ENCODE assay signal across 10 mouse cellular contexts in genomic region chr17:79728585-79729503, GRCm38 (mm10). TPM values are rescaled to one million over a fixed set of nuclear protein-coding genes. Genes with fewer than 3 reads are reported as not detected.
A peak's percentile ranks its signal among the peaks of the same experiment; 100 is the strongest.
DNase-seq lines count a peak whose midpoint lies in the region; ATAC-seq lines count a peak whose summit lies in the region.
"Had no signal": no experiment of that assay in that cellular context is flagged by ENCODE, and none has a peak within 500 bp of the region (broad histone marks: within the 10 kb centered on the region; RNA-seq: fewer than 3 reads in every experiment).

No protein-coding gene starts in this region.

- peaks cover 44% of the 10 kb centered on the region for H3K4me1 ChIP-seq in heart, embryonic 10.5 days
- peaks cover 5% of the 10 kb centered on the region for H3K4me1 ChIP-seq in hindbrain, embryonic 15.5 days (replicated peaks)
- no peaks in the 10 kb centered on the region for H3K4me1 ChIP-seq in liver, embryonic 11.5 days (replicated peaks; ENCODE audit: control insufficient read depth, insufficient read depth, low read length)

- no peaks in the 10 kb centered on the region for H3K36me3 ChIP-seq in heart, embryonic 10.5 days
- no peaks in the 10 kb centered on the region for H3K36me3 ChIP-seq in hindbrain, embryonic 15.5 days
- H3K36me3 ChIP-seq in liver, embryonic 11.5 days (ENCODE audit: control insufficient read depth, insufficient read depth, low read length), result no peaks in the 10 kb centered on the region

- H3K9me3 ChIP-seq in heart, embryonic 10.5 days, result no peaks in the 10 kb centered on the region
- no peaks in the 10 kb centered on the region for H3K9me3 ChIP-seq in hindbrain, embryonic 15.5 days
- H3K9me3 ChIP-seq in liver, embryonic 11.5 days (ENCODE audit: control insufficient read depth, low read length), result no peaks in the 10 kb centered on the region

- intact Hi-C loops in heart, postnatal 14 days (cut with DNase I), result no loop called here

- WGBS in heart, embryonic 10.5 days, result 25% methylated on average over 16 of the region's 16 CpGs
- 49% methylated on average over 16 of the region's 16 CpGs for WGBS in hindbrain, embryonic 15.5 days
- 42% methylated on average over 16 of the region's 16 CpGs for WGBS in liver, embryonic 11.5 days

- H3K4me3 ChIP-seq in heart, embryonic 10.5 days, result peak overlapping the region; percentile 46
- no peak overlapping the region for H3K4me3 ChIP-seq in hindbrain, embryonic 15.5 days
- no peak overlapping the region for H3K4me3 ChIP-seq in liver, embryonic 11.5 days (ENCODE audit: low read depth, low read length)

- no peak for ATAC-seq in hindbrain, embryonic 15.5 days (ENCODE audit: low FRiP score, low read depth)
- no peak for ATAC-seq in liver, embryonic 11.5 days (replicated peaks; ENCODE audit: low FRiP score)

- no peak overlapping the region for H3K9ac ChIP-seq in hindbrain, embryonic 15.5 days
- H3K9ac ChIP-seq in liver, embryonic 11.5 days (ENCODE audit: low read depth, low read length), result no peak overlapping the region

- H3K27ac ChIP-seq in heart, embryonic 10.5 days, result peak overlapping the region; percentile 49
- no peak overlapping the region for H3K27ac ChIP-seq in hindbrain, embryonic 15.5 days (replicated peaks)
- H3K27ac ChIP-seq in liver, embryonic 11.5 days (ENCODE audit: low read depth, low read length), result no peak overlapping the region

- no peaks in the 10 kb centered on the region for H3K27me3 ChIP-seq in heart, embryonic 10.5 days (ENCODE audit: insufficient read depth, poor library complexity, severe bottlenecking)
- no peaks in the 10 kb centered on the region for H3K27me3 ChIP-seq in hindbrain, embryonic 15.5 days
- peaks cover 2% of the 10 kb centered on the region; the same call in 1 of the 2 replicates for H3K27me3 ChIP-seq in liver, embryonic 11.5 days (replicated peaks; ENCODE audit: control insufficient read depth, insufficient read depth, low read length)

- H3K4me2 ChIP-seq in hindbrain, embryonic 15.5 days, result peak overlapping the region; percentile 42
- no peak overlapping the region for H3K4me2 ChIP-seq in liver, embryonic 11.5 days

- DNase-seq in heart, embryonic 10.5 days (ENCODE audit: low spot score), result no peak
- no peak for DNase-seq in heart, postnatal 14 days
- peak; percentile 63 for DNase-seq in embryo, embryonic 10.5 days (ENCODE audit: low spot score)
- DNase-seq in lung, postnatal 36 days, result peak; percentile 28
- DNase-seq in thymus, postnatal 4 days, result no peak
- DNase-seq in liver, embryonic 11.5 days (ENCODE audit: low spot score), result no peak
- no peak for DNase-seq in thymus, postnatal 25 days
- DNase-seq: cerebellum, adult 9-10 months; right cerebral cortex, postnatal 14 days had no signal

RNA-seq across cellular contexts. Expression of gene Cyp1b1, which starts 14.0 kb away (rescaled TPM):
- 1.0 and 6.1 TPM in 2 replicates for polyA plus RNA-seq in heart, embryonic 10.5 days (2016; fragmentation: Nextera tagmentation; extraction: Ambion mirVana)
- 1 to 10 TPM; 2.7 to 5.1 TPM for total RNA-seq in heart, postnatal 14 days (2021)
- polyA plus RNA-seq in hindbrain, embryonic 15.5 days (2015; fragmentation: Nextera tagmentation; extraction: Ambion mirVana), result 8.1 and 8.7 TPM in 2 replicates
- polyA plus RNA-seq in liver, embryonic 11.5 days (2014; fragmentation: Nextera tagmentation; extraction: Ambion mirVana), result 6.9 and 10.2 TPM in 2 replicates

Comparison
In these comparisons a context has a peak if more than half of its experiments do, and no peak if none do; other contexts are left out.
1. DNase-seq: peak in embryo, embryonic 10.5 days (single experiment) and lung, postnatal 36 days (single experiment); none in heart, embryonic 10.5 days (single experiment), heart, postnatal 14 days (0 of 2), thymus, postnatal 4 days (single experiment), liver, embryonic 11.5 days (single experiment) and thymus, postnatal 25 days (single experiment).